Mouse (Mus musculus): Measurements from ENCODE around the gene Hs3st5. TPM values are rescaled to one million over a fixed set of nuclear protein-coding genes. Genes with fewer than 3 reads are reported as not detected.
"Not testable (repeated sequence)": the region's sequence is repeated elsewhere in the genome, so short reads cannot be mapped to it uniquely, and the experiment has no call there.

Hs3st5 gene
- polyA plus RNA-seq, 1 experiment from 2014 or later, result not detected

GRCm38 (mm10) chr10:36572540-36572939 lies 65.9 kb downstream of the Hs3st5 start:
- H3K4me2 ChIP-seq, result no peak overlapping the region
- no peaks in the 10 kb centered on the region for H3K27me3 ChIP-seq (replicated peaks)
- H3K9me3 ChIP-seq (replicated peaks), result no peaks in the 10 kb centered on the region
- 48% methylated on average over 3 of the region's 3 CpGs for WGBS (ENCODE audit: insufficient replicate concordance)
- no peaks in the 10 kb centered on the region for H3K36me3 ChIP-seq
- no peak overlapping the region for H3K4me3 ChIP-seq
- H3K27ac ChIP-seq, result no peak overlapping the region
- H3K4me1 ChIP-seq, result no peaks in the 10 kb centered on the region
- no peak overlapping the region for H3K9ac ChIP-seq
- no peak for ATAC-seq

GRCm38 (mm10) chr10:36578375-36579145 lies 71.9 kb downstream of the Hs3st5 start:
- Histone ChIP-seq H3K27me3 (replicated peaks) (no peaks in the 10 kb centered on the region), H3K27ac (no peak overlapping the region), H3K9me3 (replicated peaks) (no peaks in the 10 kb centered on the region), H3K9ac (no peak overlapping the region), H3K4me2 (no peak overlapping the region), H3K36me3 (no peaks in the 10 kb centered on the region), H3K4me3 (no peak overlapping the region), H3K4me1 (no peaks in the 10 kb centered on the region)
- no peak for ATAC-seq
- WGBS (ENCODE audit: insufficient replicate concordance), result 48% methylated on average over 4 of the region's 4 CpGs

GRCm38 (mm10) chr10:36610400-36610799 lies 103.8 kb downstream of the Hs3st5 start:
- Histone ChIP-seq H3K9me3 (replicated peaks) (peaks cover 7% of the 10 kb centered on the region; the same call in 1 of the 2 replicates), H3K9ac (no peak overlapping the region), H3K4me2 (no peak overlapping the region), H3K27ac (no peak overlapping the region), H3K4me3 (no peak overlapping the region), H3K36me3 (no peaks in the 10 kb centered on the region), H3K4me1 (no peaks in the 10 kb centered on the region), H3K27me3 (replicated peaks) (no peaks in the 10 kb centered on the region)
- ATAC-seq, result no peak
- 72% methylated on average over 1 of the region's 1 CpGs for WGBS (ENCODE audit: insufficient replicate concordance)

GRCm38 (mm10) chr10:36611415-36611814 lies 104.8 kb downstream of the Hs3st5 start:
- not testable (repeated sequence) for H3K9ac ChIP-seq; H3K36me3 ChIP-seq; ATAC-seq; H3K27ac ChIP-seq; H3K9me3 ChIP-seq (replicated peaks); H3K4me2 ChIP-seq; H3K27me3 ChIP-seq (replicated peaks); H3K4me1 ChIP-seq; H3K4me3 ChIP-seq
- 41% methylated on average over 1 of the region's 1 CpGs for WGBS (ENCODE audit: insufficient replicate concordance)

GRCm38 (mm10) chr10:36623037-36623436 lies 116.4 kb downstream of the Hs3st5 start:
- Histone ChIP-seq H3K9me3 (replicated peaks) (no peaks in the 10 kb centered on the region), H3K27me3 (replicated peaks) (no peaks in the 10 kb centered on the region), H3K36me3 (no peaks in the 10 kb centered on the region), H3K4me1 (no peaks in the 10 kb centered on the region), H3K4me2 (no peak overlapping the region), H3K9ac (no peak overlapping the region), H3K4me3 (no peak overlapping the region), H3K27ac (no peak overlapping the region)
- 63% methylated on average over 1 of the region's 1 CpGs for WGBS (ENCODE audit: insufficient replicate concordance)
- ATAC-seq, result no peak

- Histone ChIP-seq H3K36me3 (no peaks in the 10 kb centered on the region), H3K4me3 (no peak overlapping the region), H3K27me3 (replicated peaks) (no peaks in the 10 kb centered on the region), H3K27ac (no peak overlapping the region), H3K9me3 (replicated peaks) (no peaks in the 10 kb centered on the region), H3K4me2 (no peak overlapping the region), H3K4me1 (no peaks in the 10 kb centered on the region), H3K9ac (no peak overlapping the region)
- ATAC-seq, result no peak
- 63% methylated on average over 4 of the region's 4 CpGs for WGBS (ENCODE audit: insufficient replicate concordance)
These were observed 121.3 kb downstream of the Hs3st5 start for GRCm38 (mm10) chr10:36627952-36628351.

GRCm38 (mm10) chr10:36631746-36632145 lies 125.1 kb downstream of the Hs3st5 start:
- Histone ChIP-seq H3K27me3 (replicated peaks) (no peaks in the 10 kb centered on the region), H3K9ac (no peak overlapping the region), H3K36me3 (no peaks in the 10 kb centered on the region), H3K4me1 (no peaks in the 10 kb centered on the region), H3K4me2 (no peak overlapping the region), H3K27ac (no peak overlapping the region), H3K9me3 (replicated peaks) (no peaks in the 10 kb centered on the region), H3K4me3 (no peak overlapping the region)
- WGBS (ENCODE audit: insufficient replicate concordance), result 35% methylated on average over 1 of the region's 1 CpGs
- no peak for ATAC-seq

- Histone ChIP-seq H3K4me1 (no peaks in the 10 kb centered on the region), H3K36me3 (no peaks in the 10 kb centered on the region), H3K4me2 (no peak overlapping the region), H3K27me3 (replicated peaks) (no peaks in the 10 kb centered on the region), H3K27ac (no peak overlapping the region), H3K9ac (no peak overlapping the region), H3K4me3 (no peak overlapping the region), H3K9me3 (replicated peaks) (no peaks in the 10 kb centered on the region)
- no peak for ATAC-seq
- 52% methylated on average over 5 of the region's 5 CpGs for WGBS (ENCODE audit: insufficient replicate concordance)
These were observed 144.0 kb downstream of the Hs3st5 start for GRCm38 (mm10) chr10:36650653-36651052.

- no peaks in the 10 kb centered on the region for H3K4me1 ChIP-seq
- no peak overlapping the region for H3K27ac ChIP-seq
- WGBS (ENCODE audit: insufficient replicate concordance), result 58% methylated on average over 3 of the region's 3 CpGs
- H3K36me3 ChIP-seq, result no peaks in the 10 kb centered on the region
- ATAC-seq, result no peak
- no peak overlapping the region for H3K4me3 ChIP-seq
- no peak overlapping the region for H3K4me2 ChIP-seq
- H3K9ac ChIP-seq, result no peak overlapping the region
- no peaks in the 10 kb centered on the region for H3K9me3 ChIP-seq (replicated peaks)
- no peaks in the 10 kb centered on the region for H3K27me3 ChIP-seq (replicated peaks)
These were observed 207.4 kb downstream of the Hs3st5 start for GRCm38 (mm10) chr10:36713974-36714373.

GRCm38 (mm10) chr10:36726239-36726638 lies 219.6 kb downstream of the Hs3st5 start:
- Histone ChIP-seq H3K27me3 (replicated peaks) (no peaks in the 10 kb centered on the region), H3K36me3 (no peaks in the 10 kb centered on the region), H3K9ac (no peak overlapping the region), H3K4me3 (no peak overlapping the region), H3K4me2 (no peak overlapping the region), H3K9me3 (replicated peaks) (no peaks in the 10 kb centered on the region), H3K27ac (no peak overlapping the region), H3K4me1 (no peaks in the 10 kb centered on the region)
- 68% methylated on average over 3 of the region's 3 CpGs for WGBS (ENCODE audit: insufficient replicate concordance)
- ATAC-seq, result no peak

- H3K4me1 ChIP-seq, result no peaks in the 10 kb centered on the region
- H3K36me3 ChIP-seq, result no peaks in the 10 kb centered on the region
- H3K9me3 ChIP-seq (replicated peaks), result no peaks in the 10 kb centered on the region
- no peaks in the 10 kb centered on the region for H3K27me3 ChIP-seq (replicated peaks)
- no peak overlapping the region for H3K4me3 ChIP-seq
- WGBS (ENCODE audit: insufficient replicate concordance), result 69% methylated on average over 13 of the region's 13 CpGs
- no peak overlapping the region for H3K27ac ChIP-seq
- no peak overlapping the region for H3K9ac ChIP-seq
- no peak for ATAC-seq
- no peak overlapping the region for H3K4me2 ChIP-seq
These were observed 222.9 kb downstream of the Hs3st5 start for GRCm38 (mm10) chr10:36729361-36730098.

- Histone ChIP-seq H3K27me3 (replicated peaks) (no peaks in the 10 kb centered on the region), H3K27ac (no peak overlapping the region), H3K9me3 (replicated peaks) (no peaks in the 10 kb centered on the region), H3K36me3 (no peaks in the 10 kb centered on the region), H3K9ac (no peak overlapping the region), H3K4me2 (no peak overlapping the region), H3K4me3 (no peak overlapping the region), H3K4me1 (no peaks in the 10 kb centered on the region)
- no peak for ATAC-seq
These were observed 232.8 kb downstream of the Hs3st5 start for GRCm38 (mm10) chr10:36739375-36739774.

All from liver, embryonic 12.5 days (tissue).